Mouse (Mus musculus): Measurements from ENCODE around the gene Arid5b. TPM values are rescaled to one million over a fixed set of nuclear protein-coding genes. Genes with fewer than 3 reads are reported as not detected.

The Arid5b gene
- total RNA-seq, 2 experiments from 2014 or later: 14.5 to 28.5 TPM

DNA sequence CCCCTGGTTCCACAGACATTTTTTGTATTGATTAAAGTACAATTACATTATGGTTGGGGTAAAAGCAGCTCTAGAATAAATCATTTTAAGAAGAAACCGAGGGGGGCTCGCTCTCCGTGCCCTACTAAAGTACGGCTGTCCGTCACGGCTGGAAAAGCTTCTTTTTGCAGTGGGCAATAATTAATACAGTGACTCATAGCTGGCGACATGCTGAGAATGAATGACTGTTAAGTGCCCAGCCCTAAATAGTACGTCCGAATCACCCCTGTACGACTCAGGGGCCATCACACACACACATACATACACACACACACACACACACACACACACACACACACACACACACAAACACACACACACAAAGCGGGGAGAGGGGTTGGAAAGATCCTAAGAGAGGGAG, 75.2 kb downstream of the Arid5b start:
- ATAC-seq (ENCODE audit: poor library complexity, severe bottlenecking): no peak

DNA sequence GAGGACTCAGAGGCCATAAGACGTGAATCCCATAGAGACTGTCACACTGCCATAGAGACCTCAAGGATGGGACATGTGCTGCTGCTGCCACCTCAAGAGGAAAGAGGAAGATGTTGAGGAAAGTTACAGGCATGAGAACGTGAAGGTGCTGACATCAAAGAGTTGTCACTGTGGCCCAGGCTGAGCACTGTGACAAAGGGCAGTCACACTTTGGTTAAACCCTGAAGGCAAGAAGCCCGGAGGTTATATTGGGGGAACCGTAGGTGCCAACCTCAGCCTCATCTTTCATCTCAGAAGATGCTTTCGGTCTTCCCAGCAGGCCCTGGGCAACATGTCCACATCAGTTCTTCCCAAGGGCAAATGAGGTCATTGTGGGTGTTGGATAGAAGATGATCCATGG, 79.1 kb downstream of the Arid5b start:
- peak; percentile 80 for ATAC-seq (ENCODE audit: poor library complexity, severe bottlenecking)

DNA sequence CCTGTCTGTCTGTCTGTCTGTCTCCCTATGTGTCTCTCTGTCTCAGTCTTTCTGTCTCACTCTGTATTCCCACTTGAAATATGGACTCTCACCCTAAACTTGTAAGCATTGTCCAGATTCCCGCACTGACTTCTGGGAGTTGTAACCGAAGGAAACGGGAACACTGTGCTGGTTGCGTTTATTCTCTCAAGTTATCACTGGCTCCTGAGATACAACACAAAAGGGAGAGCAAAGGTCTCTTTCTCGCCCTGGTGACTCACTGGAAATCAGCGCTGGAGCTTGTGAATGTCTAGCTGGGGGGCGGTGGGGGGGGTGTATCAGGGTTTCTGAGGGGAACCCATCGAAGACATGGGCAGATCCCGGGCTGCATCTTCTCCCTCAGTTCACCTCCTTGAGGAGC, 82.2 kb downstream of the Arid5b start:
- ATAC-seq (ENCODE audit: poor library complexity, severe bottlenecking): no peak

DNA sequence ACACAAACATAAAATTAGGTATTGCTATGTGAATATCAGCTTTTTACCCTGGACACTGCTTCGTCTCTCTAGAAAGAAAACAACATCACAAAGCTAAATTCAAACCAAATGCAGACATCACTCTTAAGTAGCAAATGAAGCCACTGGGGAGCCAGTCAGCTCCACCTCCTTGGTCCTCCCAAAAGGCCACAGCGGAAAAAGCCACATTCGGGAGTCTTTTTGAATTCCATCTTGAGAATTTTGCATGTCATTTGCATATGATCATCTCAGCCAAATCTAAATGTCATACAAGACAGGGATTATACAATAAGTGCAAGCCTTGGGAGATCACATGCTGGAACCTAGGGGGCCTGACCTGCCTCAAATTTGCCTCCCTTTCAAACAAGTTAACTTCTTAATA, 85.0 kb downstream of the Arid5b start:
- ATAC-seq (ENCODE audit: poor library complexity, severe bottlenecking): no peak

DNA sequence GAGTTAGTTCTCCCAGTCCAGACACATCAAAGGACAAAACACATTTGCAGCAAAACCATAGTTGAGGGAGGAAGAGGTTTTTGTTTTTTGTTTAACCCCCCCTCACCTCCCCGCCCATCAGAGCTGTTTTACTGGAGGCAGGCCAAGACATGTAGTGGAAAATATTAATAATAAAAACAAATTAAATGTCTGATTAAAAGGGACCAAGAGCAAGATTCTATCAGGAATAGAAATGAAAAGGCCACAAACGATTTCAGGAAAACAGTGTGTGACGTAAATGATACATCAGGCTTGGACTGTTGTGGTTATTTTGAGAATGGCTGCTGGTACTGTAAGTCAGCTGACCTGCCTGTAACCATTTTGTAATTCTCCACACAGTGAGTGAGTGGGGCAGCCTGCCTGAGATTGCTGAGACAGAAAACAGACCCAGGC, 85.7 kb downstream of the Arid5b start:
- peak; percentile 72 for ATAC-seq (ENCODE audit: poor library complexity, severe bottlenecking)

DNA sequence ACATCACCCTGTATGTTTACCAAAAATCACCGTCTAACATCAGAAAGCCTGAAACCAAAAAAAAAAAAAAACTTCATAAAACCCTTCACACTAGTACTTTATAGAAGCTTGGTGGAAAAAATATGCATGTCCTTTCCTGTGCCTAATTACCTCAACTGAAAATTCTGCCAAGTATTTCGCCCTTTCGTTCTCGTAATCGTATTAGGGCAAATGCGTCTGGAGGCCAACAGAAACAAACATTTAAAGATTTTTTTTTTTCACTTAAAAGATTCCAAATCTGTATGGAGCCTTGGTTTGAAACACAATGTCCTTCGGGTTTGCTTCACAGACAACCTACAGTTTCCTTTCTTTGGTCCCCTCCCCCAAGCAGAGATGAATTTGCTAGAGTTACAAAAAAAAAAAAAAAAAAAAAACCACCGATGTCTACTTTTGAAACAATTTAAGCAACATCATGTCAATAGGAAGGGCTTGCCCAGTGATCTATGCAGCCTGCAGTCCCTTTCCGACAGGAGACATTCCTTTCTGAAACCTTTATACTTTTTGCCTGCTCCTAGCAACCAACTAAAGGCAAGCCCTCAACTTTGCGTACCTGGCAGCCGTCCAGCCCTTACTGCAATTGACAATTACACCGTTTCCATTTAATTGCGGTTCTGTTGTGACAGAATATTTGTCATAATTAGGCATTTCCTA, 86.7 kb downstream of the Arid5b start:
- ATAC-seq (ENCODE audit: poor library complexity, severe bottlenecking): peak; percentile 65

DNA sequence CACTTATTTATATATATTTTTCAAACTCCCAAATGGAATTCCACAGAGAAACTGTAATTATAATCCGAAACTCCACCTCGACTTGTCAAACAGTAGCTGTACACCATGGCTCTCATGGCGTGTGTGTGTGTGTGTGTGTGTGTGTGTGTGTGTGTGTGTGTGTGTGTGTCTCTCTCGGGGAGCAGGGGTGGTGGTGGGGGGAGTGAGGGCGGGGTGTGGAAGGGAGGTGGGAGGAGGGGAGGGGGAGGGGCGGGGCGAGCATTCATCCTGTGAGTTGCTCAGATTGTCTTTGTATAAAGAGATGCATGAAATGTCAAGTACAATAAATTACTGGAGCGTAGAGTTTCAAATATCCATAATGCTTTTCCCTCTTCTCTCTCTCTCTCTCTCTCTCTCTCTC, 87.4 kb downstream of the Arid5b start:
- ATAC-seq (ENCODE audit: poor library complexity, severe bottlenecking): no peak

DNA sequence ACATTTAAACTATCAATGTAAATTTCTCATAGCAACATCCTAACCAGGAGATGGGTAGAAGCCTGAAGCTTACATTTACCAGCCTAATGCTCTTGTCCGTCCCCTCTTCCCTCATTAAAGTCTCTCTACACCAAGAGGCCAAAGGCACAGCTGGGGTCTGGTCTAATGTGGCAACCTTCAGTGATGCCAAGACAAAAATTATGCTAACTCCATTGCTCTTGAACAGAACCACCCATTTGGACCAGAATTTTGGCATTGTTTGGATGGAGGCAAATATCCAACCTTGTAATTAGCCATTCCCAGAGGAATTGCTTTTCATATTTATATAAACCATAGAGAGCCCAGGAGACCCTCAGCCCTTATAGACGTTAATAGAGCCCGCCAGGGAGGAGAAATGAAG, 88.7 kb downstream of the Arid5b start:
- no peak for ATAC-seq (ENCODE audit: poor library complexity, severe bottlenecking)

DNA sequence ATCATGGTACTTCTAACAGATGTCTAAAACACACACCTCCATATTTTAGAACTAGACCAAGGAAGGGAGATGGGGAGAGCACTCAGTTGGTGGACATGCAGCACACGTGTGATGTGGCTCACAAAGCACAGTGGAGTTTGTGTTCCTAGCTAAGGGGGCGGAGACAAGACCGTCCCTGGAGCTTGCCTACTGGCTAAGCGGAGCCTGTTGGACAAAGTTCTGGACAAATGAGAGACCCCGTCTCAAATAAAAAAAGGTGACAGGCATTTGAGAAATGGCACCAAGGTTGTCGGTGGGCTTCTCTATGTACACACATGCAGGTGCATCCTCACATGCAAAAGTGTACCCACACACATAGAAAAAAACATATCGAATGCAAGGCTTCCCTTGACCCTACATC, 95.4 kb downstream of the Arid5b start:
- ATAC-seq (ENCODE audit: poor library complexity, severe bottlenecking): no peak

DNA sequence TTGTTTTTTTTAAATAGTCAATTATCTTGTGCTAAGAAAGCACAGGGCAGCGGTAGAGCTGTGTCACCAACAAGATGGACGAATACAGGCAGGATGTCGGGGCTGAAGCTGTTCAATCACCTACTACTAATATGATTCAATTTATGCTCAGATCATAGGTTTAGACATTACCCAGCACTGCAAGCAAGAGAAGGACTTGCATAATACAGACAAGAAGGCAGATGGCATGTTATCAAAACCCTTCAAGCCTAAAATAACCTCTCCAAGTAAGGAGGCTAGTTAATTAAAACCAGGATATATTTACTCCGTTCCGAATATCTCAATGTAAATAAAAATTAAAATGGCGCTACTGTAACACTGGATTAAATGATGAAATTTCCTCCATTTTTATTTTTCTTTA, 96.3 kb downstream of the Arid5b start:
- no peak for ATAC-seq (ENCODE audit: poor library complexity, severe bottlenecking)

DNA sequence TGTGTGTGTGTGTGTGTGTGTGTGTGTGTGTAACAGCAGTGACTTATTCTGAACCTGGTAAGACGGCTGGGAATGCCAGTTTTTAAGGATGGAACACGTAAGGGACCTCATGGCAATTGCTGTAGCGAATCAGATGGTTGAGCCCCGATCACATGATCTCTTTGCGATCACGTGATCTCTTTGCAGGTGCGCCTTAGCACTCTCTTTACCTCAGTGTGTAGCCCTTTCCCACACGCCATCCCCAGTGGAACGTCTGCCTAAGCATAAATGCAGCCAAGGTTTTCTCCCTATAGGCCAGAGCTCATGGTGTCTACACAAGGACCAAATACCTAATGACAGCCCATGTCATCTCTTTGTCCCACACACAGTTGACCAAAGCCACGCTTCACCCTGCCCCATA, 97.4 kb downstream of the Arid5b start:
- no peak for ATAC-seq (ENCODE audit: poor library complexity, severe bottlenecking)

DNA sequence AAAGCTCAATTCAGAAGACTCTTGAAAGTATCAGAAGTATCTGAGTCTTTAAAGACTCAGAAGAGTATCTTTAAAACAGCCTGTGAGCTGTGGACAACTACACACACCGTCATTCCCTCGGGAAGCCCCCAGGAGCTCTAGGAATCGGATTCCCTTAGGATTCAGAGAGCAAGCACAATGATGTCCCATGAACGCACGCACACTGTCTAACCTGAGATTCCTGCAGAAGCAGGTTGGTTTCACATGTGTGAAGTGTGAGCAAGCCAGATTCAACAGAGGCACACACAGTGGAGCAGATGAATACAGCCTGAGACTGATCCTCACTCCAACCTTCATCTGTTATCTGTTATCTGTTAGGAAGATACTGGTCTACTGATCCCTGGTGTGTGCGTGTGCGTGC, 97.8 kb downstream of the Arid5b start:
- ATAC-seq (ENCODE audit: poor library complexity, severe bottlenecking): no peak

DNA sequence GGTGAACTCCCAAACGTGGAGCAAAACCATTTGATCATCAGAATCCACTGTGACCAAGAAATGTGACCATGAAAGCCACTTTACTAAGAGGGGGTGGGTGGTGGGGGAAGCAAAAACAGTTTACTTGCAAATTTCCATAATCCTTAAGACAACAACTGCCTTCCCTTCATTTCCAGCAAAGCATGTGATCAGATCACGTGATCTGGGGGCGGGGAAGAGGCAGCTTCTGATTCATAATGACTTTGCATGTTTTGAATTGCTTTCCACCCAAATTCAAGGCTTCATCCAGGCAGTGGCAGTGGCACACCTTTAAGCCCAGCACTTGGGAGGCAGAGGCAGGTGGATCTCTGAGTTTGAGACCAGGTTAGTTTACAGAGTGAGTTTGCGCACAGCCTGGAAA, 98.4 kb downstream of the Arid5b start:
- no peak for ATAC-seq (ENCODE audit: poor library complexity, severe bottlenecking)

DNA sequence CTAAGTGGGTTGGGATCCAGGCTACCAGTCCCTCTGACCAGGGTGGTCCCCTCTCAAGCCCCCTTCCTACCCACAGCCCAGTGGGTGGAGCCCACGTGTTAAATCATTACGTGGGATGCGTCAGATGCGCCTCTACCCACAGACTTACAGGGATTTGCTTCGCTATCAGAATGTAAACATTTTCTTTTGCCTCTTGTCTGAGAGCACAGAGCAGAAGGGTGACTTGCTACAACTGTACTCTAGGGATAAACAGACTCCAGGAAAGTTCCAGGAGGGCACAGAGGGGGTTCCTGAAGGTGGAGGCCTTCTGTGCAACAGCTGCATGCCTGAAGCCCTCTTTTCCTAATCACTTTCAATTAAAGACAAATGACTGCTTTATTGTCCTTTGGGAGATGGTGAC, 98.8 kb downstream of the Arid5b start:
- no peak for ATAC-seq (ENCODE audit: poor library complexity, severe bottlenecking)

DNA sequence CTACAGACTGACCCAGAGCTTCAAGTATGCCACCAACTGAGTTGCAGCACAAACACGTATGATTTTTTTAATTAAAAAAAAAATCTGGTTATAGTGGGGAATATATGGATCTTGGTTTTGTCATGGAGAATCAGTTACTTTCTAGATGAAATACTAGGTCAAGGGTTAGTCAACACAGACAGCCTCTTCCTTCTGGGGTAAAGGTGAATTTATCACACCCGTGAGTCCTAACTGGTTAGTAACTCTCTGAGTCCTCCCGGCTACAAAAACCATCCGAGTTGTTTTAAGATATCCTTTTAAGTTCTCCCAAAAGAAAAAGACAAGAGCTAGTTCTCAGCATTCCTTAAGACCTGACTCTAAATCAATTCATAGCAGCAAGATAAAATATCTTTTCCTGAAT, 99.2 kb downstream of the Arid5b start:
- ATAC-seq (ENCODE audit: poor library complexity, severe bottlenecking): no peak

DNA sequence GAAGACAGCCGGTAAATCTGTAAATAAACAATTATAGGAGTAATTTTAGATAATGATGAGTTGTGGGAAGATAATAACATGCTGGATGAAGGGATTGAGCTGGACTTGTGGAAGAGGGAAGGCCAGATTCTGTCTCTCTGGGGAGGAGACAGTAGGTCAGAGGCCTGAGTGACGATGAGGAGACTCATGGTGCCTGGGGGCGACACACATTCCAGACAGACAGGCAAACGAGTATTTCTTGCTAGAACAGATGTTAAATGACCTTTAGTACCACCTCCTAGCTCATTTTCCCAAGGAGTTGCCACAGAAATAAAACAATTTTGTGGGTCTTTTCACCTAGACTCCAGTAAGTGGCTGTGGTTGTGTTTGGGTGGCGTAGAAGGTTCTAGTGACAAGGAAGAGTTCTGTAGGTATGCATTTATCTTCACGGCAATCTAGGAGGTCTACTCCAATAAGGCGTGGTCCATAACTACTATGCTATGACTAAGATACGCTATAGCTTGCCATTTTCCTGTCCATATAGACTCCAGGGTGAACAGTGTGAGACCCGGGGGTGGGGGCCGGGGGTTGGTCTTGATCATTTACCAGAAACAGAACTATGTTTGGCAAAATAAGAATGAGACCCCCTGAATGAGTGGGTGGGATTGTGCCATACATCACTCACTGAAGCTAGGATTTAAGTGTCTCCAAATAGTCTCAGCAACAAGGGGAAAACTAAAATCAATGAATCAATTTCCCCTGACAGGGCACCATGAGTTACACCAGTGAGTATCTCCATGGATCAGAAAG, 100.6 kb downstream of the Arid5b start:
- no peak for ATAC-seq (ENCODE audit: poor library complexity, severe bottlenecking)

DNA sequence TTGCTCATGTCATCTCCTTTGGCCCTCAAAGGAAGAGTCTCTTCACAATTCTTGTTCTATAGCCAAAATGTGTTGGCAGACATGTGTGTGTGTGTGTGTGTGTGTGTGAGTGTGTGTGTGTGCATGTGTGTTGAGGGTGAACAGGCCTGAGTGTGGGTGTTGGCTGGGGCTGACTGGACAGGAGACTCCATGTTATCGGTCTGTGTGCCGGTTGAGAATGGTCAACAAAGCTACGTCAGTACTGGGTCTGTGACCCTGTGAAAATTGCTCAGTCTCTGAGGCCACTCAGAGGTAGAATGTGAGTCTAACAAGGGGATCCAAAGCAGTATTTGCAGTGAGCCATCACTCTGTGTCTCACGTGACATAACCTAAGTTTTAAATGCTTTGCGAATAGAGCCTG, 102.7 kb downstream of the Arid5b start:
- ATAC-seq (ENCODE audit: poor library complexity, severe bottlenecking): no peak

DNA sequence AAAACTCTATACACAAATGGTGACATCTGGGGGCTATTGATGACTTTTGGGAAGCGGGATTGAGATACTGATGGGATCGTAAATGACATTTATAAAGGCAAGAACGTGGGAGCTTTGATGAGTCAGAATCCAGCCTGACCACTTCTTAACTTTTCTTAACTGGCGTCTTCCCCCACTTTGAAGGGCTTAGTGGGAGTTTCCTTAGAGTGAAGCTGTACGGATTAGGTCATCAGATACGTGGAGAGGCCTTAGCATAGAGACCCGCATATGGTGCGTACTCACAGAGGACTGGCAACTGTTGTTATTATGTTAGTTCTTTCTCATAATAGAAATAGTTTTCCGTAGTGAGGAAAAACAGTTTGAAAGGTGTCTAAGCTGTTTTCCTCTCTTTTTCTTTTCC, 104.9 kb downstream of the Arid5b start:
- ATAC-seq (ENCODE audit: poor library complexity, severe bottlenecking): no peak

DNA sequence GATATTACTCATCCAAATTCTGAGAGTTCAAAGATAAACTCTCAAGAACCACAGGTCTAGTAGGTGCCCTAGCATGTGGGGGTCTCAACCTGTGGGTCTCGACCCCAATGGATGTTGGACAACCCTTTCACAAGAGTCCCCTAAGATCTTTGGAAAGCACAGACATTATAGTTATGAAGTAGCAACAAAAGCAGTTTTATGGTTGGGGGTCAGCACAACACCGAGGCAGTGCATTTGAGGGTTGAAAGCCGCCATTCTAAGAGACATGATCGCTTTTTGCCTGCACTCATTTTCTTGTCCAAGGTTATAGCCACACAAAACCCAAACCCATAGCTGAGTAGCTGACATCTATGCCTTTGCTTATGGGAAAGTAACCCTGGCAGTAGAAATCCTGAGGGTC, 105.6 kb downstream of the Arid5b start:
- ATAC-seq (ENCODE audit: poor library complexity, severe bottlenecking): no peak

DNA sequence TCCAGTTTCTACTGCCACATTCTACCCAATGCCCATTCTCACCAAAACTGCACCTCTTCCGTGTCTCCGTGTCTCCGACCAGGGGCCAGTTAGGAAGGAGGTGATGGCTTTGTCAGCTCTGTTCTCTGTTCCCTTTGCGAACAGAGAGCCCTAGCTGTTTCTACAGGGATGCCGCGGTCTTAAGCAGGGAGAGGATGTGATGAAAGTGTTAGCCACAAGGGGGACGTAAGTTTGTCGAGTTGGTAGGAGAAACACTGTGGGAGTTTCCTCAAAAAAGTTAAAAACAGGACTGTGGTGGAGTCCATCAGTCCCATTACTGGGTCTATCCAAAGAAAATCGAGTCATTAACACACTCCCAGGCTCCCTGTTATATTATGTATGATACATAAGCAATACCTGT, 106.6 kb downstream of the Arid5b start:
- no peak for ATAC-seq (ENCODE audit: poor library complexity, severe bottlenecking)

DNA sequence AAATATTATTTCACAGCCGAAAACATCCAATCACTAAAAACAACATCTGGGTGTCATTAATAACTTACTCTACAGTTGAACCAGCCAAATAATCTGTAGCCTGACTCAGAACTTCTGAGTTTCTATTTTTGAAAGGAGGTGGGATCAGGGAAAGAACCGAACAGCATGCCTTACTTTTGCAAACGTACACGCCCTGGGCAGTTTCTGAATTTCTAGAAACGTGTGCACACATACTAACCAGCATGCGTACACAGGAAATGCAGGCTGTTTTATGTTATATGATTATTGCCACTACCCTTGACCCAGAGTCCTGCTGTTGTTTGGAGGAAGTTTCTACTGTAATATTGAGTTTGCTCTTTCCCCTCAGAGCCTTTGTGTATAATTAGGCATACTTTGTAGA, 109.9 kb downstream of the Arid5b start:
- ATAC-seq (ENCODE audit: poor library complexity, severe bottlenecking): no peak

DNA sequence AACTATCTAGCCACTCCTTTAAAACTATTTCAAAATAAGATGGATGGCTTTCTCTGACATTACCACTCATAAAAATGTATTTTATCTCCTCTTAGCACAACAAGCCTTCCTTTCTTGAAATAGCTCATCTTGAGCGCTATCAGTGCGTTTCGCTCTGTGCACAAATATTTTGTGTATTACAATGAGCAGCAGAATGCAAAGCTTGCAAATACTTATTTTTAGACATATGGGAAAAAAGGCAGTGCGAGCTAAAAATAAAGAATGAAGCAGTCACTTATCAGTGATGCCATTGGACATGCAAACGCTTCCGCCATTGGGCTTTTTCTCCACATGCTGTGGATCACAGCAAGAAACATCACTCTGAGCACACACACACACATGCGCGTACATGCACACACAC, 110.4 kb downstream of the Arid5b start:
- no peak for ATAC-seq (ENCODE audit: poor library complexity, severe bottlenecking)

DNA sequence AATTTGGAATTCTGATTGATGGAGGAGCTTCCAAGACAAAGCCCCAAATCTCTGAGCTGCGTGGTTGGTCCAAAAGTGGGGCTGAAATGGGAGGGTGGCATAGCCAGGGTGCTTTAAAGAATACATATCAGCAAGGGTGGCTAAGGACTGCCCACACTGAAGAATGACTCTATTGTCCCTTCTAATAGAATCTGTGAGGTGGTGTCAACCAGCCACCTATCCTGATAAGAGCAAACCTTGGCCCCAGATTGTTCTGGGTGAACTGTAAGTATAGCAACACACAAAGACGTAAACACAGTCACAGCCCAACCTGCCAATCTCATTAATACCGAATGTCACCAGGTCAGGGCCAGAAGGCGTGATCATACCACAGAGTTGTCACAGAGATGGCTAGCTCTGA, 111.4 kb downstream of the Arid5b start:
- ATAC-seq (ENCODE audit: poor library complexity, severe bottlenecking): no peak
